Mouse (Mus musculus): ENCODE measurements around the gene Dazap2.

- no peak for TF ChIP-seq CTCF (IDR thresholded peaks at IDR 0.05; ENCODE audit: insufficient read depth, low read length)
- no peak for TF ChIP-seq POLR2A (IDR thresholded peaks at IDR 0.05; ENCODE audit: borderline replicate concordance, extremely low read depth, low read depth, low read length)
Measured at GRCm38 (mm10) chr15:100646161-100646560, 31.0 kb downstream of the Dazap2 start.
